In genomic region chr8:47435861-47436260, GRCm38 (mm10) we compare ENCODE assay signal across 21 mouse cellular contexts. TPM values are rescaled to one million over a fixed set of nuclear protein-coding genes. Genes with fewer than 3 reads are reported as not detected.
DNase-seq lines count a peak whose midpoint lies in the region; ATAC-seq and TF ChIP-seq lines count a peak whose summit lies in the region.
"Had no signal": no experiment of that assay in that cellular context is flagged by ENCODE, and none has a peak within 500 bp of the region (broad histone marks: within the 10 kb centered on the region; RNA-seq: fewer than 3 reads in every experiment).

No protein-coding gene starts in this region.

- H3K27me3 ChIP-seq in heart, adult 2 months (ENCODE audit: control insufficient read depth, insufficient read depth, low read length), result no peaks in the 10 kb centered on the region
- H3K27me3 ChIP-seq in lung, embryonic 16.5 days (ENCODE audit: control insufficient read depth, insufficient read depth, low read depth, low read length), result no peaks in the 10 kb centered on the region
- H3K27me3 ChIP-seq in embryonic facial prominence, embryonic 14.5 days (replicated peaks; ENCODE audit: control insufficient read depth, insufficient read depth, low read length), result no peaks in the 10 kb centered on the region
- H3K27me3 ChIP-seq: embryonic facial prominence, embryonic 13.5 days; intestine, embryonic 15.5 days had no signal

- DNase-seq in heart, adult 2 months, result no peak
- DNase-seq in heart, adult 8-10 months (ENCODE audit: low spot score), result no peak
- DNase-seq in lung, postnatal 10 days, result no peak
- no peak for DNase-seq in embryonic facial prominence, embryonic 14.5 days (ENCODE audit: low spot score)
- DNase-seq in thymus, postnatal 0 days (ENCODE audit: low spot score), result no peak
- DNase-seq: adrenal gland, adult 2 months; adrenal gland, postnatal 25 days; cerebellum, adult 8-10 months; cerebellum, postnatal 14 days; embryo, embryonic 11 days; gastrocnemius, postnatal 10 days; heart, postnatal 14 days had no signal

- intact Hi-C loops in heart, adult 2 months (cut with DNase I), result no loop called here

- no peaks in the 10 kb centered on the region for H3K9me3 ChIP-seq in lung, embryonic 16.5 days (ENCODE audit: control insufficient read depth, low read length)
- H3K9me3 ChIP-seq in embryonic facial prominence, embryonic 14.5 days (ENCODE audit: control insufficient read depth, low read length), result no peaks in the 10 kb centered on the region
- H3K9me3 ChIP-seq: embryonic facial prominence, embryonic 13.5 days; forebrain, embryonic 10.5 days; hindbrain, embryonic 10.5 days; intestine, embryonic 15.5 days had no signal

- TF ChIP-seq EP300 in heart, adult 2 months (IDR thresholded peaks at IDR 0.05; ENCODE audit: insufficient read depth, low read depth, low read length), result no peak

- no peaks in the 10 kb centered on the region for H3K36me3 ChIP-seq in heart, adult 2 months (ENCODE audit: control insufficient read depth, insufficient read depth, low read length)
- H3K36me3 ChIP-seq in lung, embryonic 16.5 days (ENCODE audit: control insufficient read depth, insufficient read depth, low read length), result no peaks in the 10 kb centered on the region
- no peaks in the 10 kb centered on the region for H3K36me3 ChIP-seq in embryonic facial prominence, embryonic 14.5 days (ENCODE audit: control insufficient read depth, insufficient read depth, low read length)
- H3K36me3 ChIP-seq: embryonic facial prominence, embryonic 13.5 days; forebrain, embryonic 10.5 days; hindbrain, embryonic 10.5 days; intestine, embryonic 15.5 days had no signal

- peak overlapping the region; percentile 56; the same call in 1 of the 2 replicates for H3K27ac ChIP-seq in heart, adult 2 months
- H3K27ac ChIP-seq in lung, embryonic 16.5 days (ENCODE audit: low read length), result peak overlapping the region; percentile 39; the same call in 1 of the 2 replicates
- H3K27ac ChIP-seq in brown adipose tissue, adult 24 weeks (replicated peaks; ENCODE audit: low read depth, low read length), result 0 out of 2 replicates have a peak overlapping the region, but pooled peaks have one; percentile 5
- no peak overlapping the region for H3K27ac ChIP-seq in embryonic facial prominence, embryonic 14.5 days (replicated peaks; ENCODE audit: low read depth, low read length)
- H3K27ac ChIP-seq: embryonic facial prominence, embryonic 13.5 days; forebrain, embryonic 10.5 days; hindbrain, embryonic 10.5 days; hindbrain, embryonic 14.5 days; intestine, embryonic 15.5 days had no signal

- no peak overlapping the region for H3K4me2 ChIP-seq in lung, embryonic 16.5 days (ENCODE audit: low read depth, low read length)
- no peak overlapping the region for H3K4me2 ChIP-seq in embryonic facial prominence, embryonic 14.5 days (ENCODE audit: low read depth, low read length)
- H3K4me2 ChIP-seq: embryonic facial prominence, embryonic 13.5 days; hindbrain, embryonic 14.5 days; intestine, embryonic 15.5 days had no signal

- H3K4me1 ChIP-seq in heart, adult 2 months (ENCODE audit: control insufficient read depth, insufficient read depth, low read length), result peaks cover 9% of the 10 kb centered on the region
- peaks cover 20% of the 10 kb centered on the region for H3K4me1 ChIP-seq in lung, embryonic 16.5 days (replicated peaks; ENCODE audit: control insufficient read depth, insufficient read depth, low read length)
- H3K4me1 ChIP-seq in brown adipose tissue, adult 24 weeks (ENCODE audit: control insufficient read depth, insufficient read depth, insufficient read length, low read length), result peaks cover 13% of the 10 kb centered on the region; the same call in 1 of the 2 replicates
- H3K4me1 ChIP-seq in embryonic facial prominence, embryonic 14.5 days (ENCODE audit: control insufficient read depth, insufficient read depth, low read length), result no peaks in the 10 kb centered on the region
- H3K4me1 ChIP-seq: intestine, embryonic 15.5 days had no signal

- H3K79me2 ChIP-seq in heart, adult 2 months (replicated peaks; ENCODE audit: control insufficient read depth, insufficient read depth, low read length), result no peaks in the 10 kb centered on the region

- no peak overlapping the region for H3K4me3 ChIP-seq in heart, adult 2 months
- H3K4me3 ChIP-seq in lung, embryonic 16.5 days (ENCODE audit: low read length), result no peak overlapping the region
- no peak overlapping the region for H3K4me3 ChIP-seq in brown adipose tissue, adult 24 weeks (ENCODE audit: insufficient read depth, low read depth, low read length)
- no peak overlapping the region for H3K4me3 ChIP-seq in embryonic facial prominence, embryonic 14.5 days (ENCODE audit: low read depth, low read length)
- H3K4me3 ChIP-seq: embryonic facial prominence, embryonic 13.5 days; erythroblast, embryonic 14.5 days; forebrain, embryonic 10.5 days; hindbrain, embryonic 10.5 days; intestine, embryonic 15.5 days had no signal

- no peak for TF ChIP-seq CTCF in heart, adult 2 months (IDR thresholded peaks at IDR 0.05)

- H3K9ac ChIP-seq in heart, adult 2 months (ENCODE audit: low read depth, low read length), result no peak overlapping the region
- H3K9ac ChIP-seq in lung, embryonic 16.5 days (ENCODE audit: low read length), result no peak overlapping the region
- H3K9ac ChIP-seq in embryonic facial prominence, embryonic 14.5 days (ENCODE audit: low read depth, low read length), result no peak overlapping the region
- H3K9ac ChIP-seq: embryonic facial prominence, embryonic 13.5 days; hindbrain, embryonic 14.5 days; intestine, embryonic 15.5 days had no signal

- TF ChIP-seq POLR2A in heart, adult 2 months (IDR thresholded peaks at IDR 0.05; ENCODE audit: insufficient read depth, low read depth, low read length), result no peak

- ATAC-seq in lung, embryonic 16.5 days (ENCODE audit: low read depth), result no peak
- ATAC-seq in embryonic facial prominence, embryonic 14.5 days (ENCODE audit: low read depth), result peak; percentile 37; the same call in 1 of the 2 replicates
- ATAC-seq: forebrain, embryonic 14.5 days had no signal

- 44% methylated on average over 2 of the region's 2 CpGs for WGBS in heart, adult 2 months
- 68% methylated on average over 2 of the region's 2 CpGs for WGBS in lung, embryonic 16.5 days
- 74% methylated on average over 2 of the region's 2 CpGs for WGBS in embryonic facial prominence, embryonic 14.5 days

RNA-seq across cellular contexts. Expression of gene Stox2, which starts 10.3 kb away (rescaled TPM):
- total RNA-seq in heart, adult 2 months (2021), result 10 to 100 TPM; 10.1 to 11.3 TPM
- 2.6 and 5.7 TPM in 2 replicates for polyA plus RNA-seq in heart, adult 2 months (2012; rRNA removed)
- 10 to 100 TPM in 2 of 4 experiments, 1 to 10 TPM in 2; 8.4 to 10.6 (median 10.0) TPM for total RNA-seq in heart, adult 8-10 months (2022)
- polyA plus RNA-seq in lung, embryonic 16.5 days (2015; fragmentation: Nextera tagmentation; extraction: Ambion mirVana), result 10.7 and 11.6 TPM in 2 replicates
- 4.0 and 6.5 TPM in 2 replicates for polyA plus RNA-seq in brown adipose tissue, adult 24 weeks (2012; ENCODE audit: insufficient read depth, insufficient read length, missing spikeins)
- 14.2 and 15.0 TPM in 2 replicates for polyA plus RNA-seq in embryonic facial prominence, embryonic 14.5 days (2014; fragmentation: Nextera tagmentation; extraction: Ambion mirVana)
- 1.8 and 2.6 TPM in 2 replicates for polyA plus RNA-seq in thymus, postnatal 0 days (2015; fragmentation: Nextera tagmentation; extraction: Ambion mirVana)
